Mouse (Mus musculus): ENCODE data around the gene Dhx34.
A peak's percentile ranks its signal among the peaks of the same experiment; 100 is the strongest.
"Not testable (repeated sequence)": the region's sequence is repeated elsewhere in the genome, so short reads cannot be mapped to it uniquely, and the experiment has no call there.

The Dhx34 gene

GRCm38 (mm10) chr7:16221582-16222272 lies at the start of gene Dhx34:
Gene Dhx34 (minus strand): TSS chr7:16222037.
- peak; percentile 87 to 94 for DNase-seq (ENCODE audit: low spot score in 2 of 2)

GRCm38 (mm10) chr7:16271139-16271538 lies 49.3 kb upstream of the Dhx34 start:
- no peak for DNase-seq (ENCODE audit: low spot score in 2 of 2)

- not testable (repeated sequence) for DNase-seq (ENCODE audit: low spot score in 2 of 2)
These were observed 44.8 kb upstream of the Dhx34 start for GRCm38 (mm10) chr7:16266593-16266992.

GRCm38 (mm10) chr7:16265856-16266255 lies 44.0 kb upstream of the Dhx34 start:
- DNase-seq (ENCODE audit: low spot score in 2 of 2) = no peak

- DNase-seq (ENCODE audit: low spot score in 2 of 2) = no peak
These were observed 42.0 kb upstream of the Dhx34 start for GRCm38 (mm10) chr7:16263843-16264242.

GRCm38 (mm10) chr7:16263015-16263787 lies 41.4 kb upstream of the Dhx34 start:
- DNase-seq (ENCODE audit: low spot score in 2 of 2) = peak; percentile 46 to 64

- no peak for DNase-seq (ENCODE audit: low spot score in 2 of 2)
These were observed 39.3 kb upstream of the Dhx34 start for GRCm38 (mm10) chr7:16261097-16261496.

GRCm38 (mm10) chr7:16259110-16259590 lies 37.3 kb upstream of the Dhx34 start, which contains the start of gene C5ar1:
Gene C5ar1 (minus strand): TSS chr7:16259540.
- no peak for DNase-seq (ENCODE audit: low spot score in 2 of 2)

GRCm38 (mm10) chr7:16257830-16258229 lies 36.0 kb upstream of the Dhx34 start:
- DNase-seq (ENCODE audit: low spot score in 2 of 2) = no peak

GRCm38 (mm10) chr7:16255963-16256362 lies 34.1 kb upstream of the Dhx34 start:
- DNase-seq (ENCODE audit: low spot score in 2 of 2) = not testable (repeated sequence)

- no peak for DNase-seq (ENCODE audit: low spot score in 2 of 2)
These were observed 32.4 kb upstream of the Dhx34 start for GRCm38 (mm10) chr7:16254195-16254594.

GRCm38 (mm10) chr7:16250687-16251086 lies 28.9 kb upstream of the Dhx34 start:
- no peak for DNase-seq (ENCODE audit: low spot score in 2 of 2)

- no peak for DNase-seq (ENCODE audit: low spot score in 2 of 2)
These were observed 24.1 kb upstream of the Dhx34 start for GRCm38 (mm10) chr7:16245958-16246357.

GRCm38 (mm10) chr7:16244067-16244466 lies 22.2 kb upstream of the Dhx34 start, which contains the start of gene C5ar2:
Gene C5ar2 (minus strand): TSS chr7:16244154.
- no peak for DNase-seq (ENCODE audit: low spot score in 2 of 2)

GRCm38 (mm10) chr7:16242198-16242597 lies 20.4 kb upstream of the Dhx34 start:
- DNase-seq (ENCODE audit: low spot score in 2 of 2) = no peak

GRCm38 (mm10) chr7:16241787-16242186 lies 19.9 kb upstream of the Dhx34 start:
- DNase-seq (ENCODE audit: low spot score in 2 of 2) = no peak

- DNase-seq (ENCODE audit: low spot score in 2 of 2) = no peak
These were observed 19.1 kb upstream of the Dhx34 start for GRCm38 (mm10) chr7:16240978-16241303.

- no peak for DNase-seq (ENCODE audit: low spot score in 2 of 2)
These were observed 18.6 kb upstream of the Dhx34 start for GRCm38 (mm10) chr7:16240281-16240977.

GRCm38 (mm10) chr7:16239554-16239997 lies 17.7 kb upstream of the Dhx34 start:
- DNase-seq (ENCODE audit: low spot score in 2 of 2) = no peak

- DNase-seq (ENCODE audit: low spot score in 2 of 2) = no peak
These were observed 8.0 kb upstream of the Dhx34 start for GRCm38 (mm10) chr7:16229869-16230268.

GRCm38 (mm10) chr7:16213986-16214385 lies 7.9 kb downstream of the Dhx34 start:
- DNase-seq (ENCODE audit: low spot score in 2 of 2) = no peak

- DNase-seq (ENCODE audit: low spot score in 2 of 2) = no peak
These were observed 8.6 kb downstream of the Dhx34 start for GRCm38 (mm10) chr7:16213196-16213595.
